Mouse (Mus musculus) hindlimb bud, embryonic 11.5 days (tissue): Measurements from ENCODE around the gene Rap1gap.

ENCODE experiments used
- DNase-seq: peaks from one replicate; pipeline ENCODE4 v3.0.0-alpha.2; 2012; ENCODE audit warnings: low read depth, low spot score; ENCODE audit errors: extremely low spot score

Gene Rap1gap

GRCm38 (mm10) chr4:137721563-137721962, 57.0 kb downstream of the Rap1gap start:
- DNase-seq, result no peak

GRCm38 (mm10) chr4:137722230-137722629, 57.7 kb downstream of the Rap1gap start:
- no peak for DNase-seq

GRCm38 (mm10) chr4:137722692-137723427, 58.3 kb downstream of the Rap1gap start:
- peak; percentile 52 for DNase-seq

- no peak for DNase-seq
These were observed 59.0 kb downstream of the Rap1gap start for GRCm38 (mm10) chr4:137723527-137723926.

GRCm38 (mm10) chr4:137724212-137724611, 59.7 kb downstream of the Rap1gap start:
- DNase-seq, result no peak

GRCm38 (mm10) chr4:137724766-137725165, 60.2 kb downstream of the Rap1gap start:
- DNase-seq, result no peak

- DNase-seq, result no peak
These were observed 61.1 kb downstream of the Rap1gap start for GRCm38 (mm10) chr4:137725541-137726145.

DNA sequence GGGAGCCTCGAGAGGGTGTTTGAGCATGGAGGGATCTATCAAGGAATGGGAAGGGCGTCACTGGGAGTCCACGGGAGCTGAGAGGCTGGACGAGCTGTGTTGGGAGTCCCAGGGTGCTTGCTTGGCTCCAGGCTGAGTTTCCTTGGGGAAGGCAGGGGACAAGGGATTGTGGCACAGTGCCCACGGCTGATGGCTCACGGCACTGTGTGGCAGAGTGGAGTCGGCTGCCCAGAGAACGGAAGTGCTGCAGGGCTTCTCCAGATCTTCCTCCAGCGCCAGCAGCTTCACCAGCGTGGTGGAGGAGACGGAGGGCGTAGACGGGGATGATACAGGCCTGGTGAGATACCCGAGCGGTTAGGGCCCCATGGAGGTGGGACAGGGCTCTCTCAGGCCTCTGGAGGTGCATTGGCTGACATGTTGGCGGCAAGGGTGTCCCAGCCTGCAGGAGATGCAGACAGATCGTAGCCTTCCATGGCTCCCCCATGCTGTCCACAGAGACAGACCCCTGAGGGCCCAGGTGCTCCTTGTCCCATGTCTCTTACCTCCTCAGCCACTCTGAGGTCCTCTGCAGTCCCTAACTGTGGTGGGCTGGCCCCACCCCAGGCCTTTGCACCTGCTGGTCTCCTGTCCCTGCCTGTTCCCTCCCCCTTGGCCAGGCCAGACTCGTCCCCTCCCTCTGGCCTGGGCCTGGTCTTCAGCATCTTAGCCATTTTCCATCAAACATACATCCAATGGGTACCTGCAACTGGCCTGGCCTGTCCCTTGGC, 62.4 kb downstream of the Rap1gap start:
- DNase-seq, result no peak

GRCm38 (mm10) chr4:137727506-137728187, 63.1 kb downstream of the Rap1gap start:
- no peak for DNase-seq

GRCm38 (mm10) chr4:137728399-137729154, 64.1 kb downstream of the Rap1gap start:
- DNase-seq, result no peak

DNA sequence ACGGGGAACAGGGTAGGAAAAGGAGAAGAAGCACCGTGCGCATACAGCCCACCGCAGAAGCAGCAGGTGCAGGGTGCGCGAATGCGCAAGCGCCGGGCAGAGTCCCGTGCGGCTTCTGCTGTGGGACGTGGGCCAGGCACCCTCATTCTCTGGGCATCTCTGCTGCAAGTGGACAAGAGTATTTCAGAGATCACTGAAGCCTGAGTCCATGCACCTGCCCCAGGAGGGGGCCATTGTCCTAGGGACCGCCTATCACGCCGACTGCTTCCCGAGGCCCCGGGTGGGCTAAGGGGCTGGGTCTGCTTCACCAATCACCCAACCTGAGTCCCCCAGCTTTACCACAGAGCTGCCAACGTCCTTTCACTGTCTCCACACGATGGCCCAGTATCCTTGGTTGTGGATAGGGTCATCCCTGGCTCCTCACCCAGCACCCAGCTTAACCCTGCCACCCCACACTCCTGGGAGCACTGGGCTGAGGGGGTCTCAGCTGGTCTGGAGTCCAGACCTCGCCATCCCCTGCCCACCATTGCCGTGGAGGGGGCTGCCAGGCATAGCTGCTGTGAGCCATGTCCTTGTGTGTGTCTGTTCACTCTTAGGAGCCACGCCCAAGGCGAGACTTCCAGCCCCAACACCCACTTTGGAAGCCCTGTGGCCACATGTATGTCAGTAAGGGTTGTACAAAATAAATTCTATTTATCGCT, 64.8 kb downstream of the Rap1gap start:
- no peak for DNase-seq

- DNase-seq, result peak; percentile 81
These were observed 65.6 kb downstream of the Rap1gap start for GRCm38 (mm10) chr4:137730134-137730533.

- no peak for DNase-seq
These were observed 66.2 kb downstream of the Rap1gap start for GRCm38 (mm10) chr4:137730757-137731156.

DNA sequence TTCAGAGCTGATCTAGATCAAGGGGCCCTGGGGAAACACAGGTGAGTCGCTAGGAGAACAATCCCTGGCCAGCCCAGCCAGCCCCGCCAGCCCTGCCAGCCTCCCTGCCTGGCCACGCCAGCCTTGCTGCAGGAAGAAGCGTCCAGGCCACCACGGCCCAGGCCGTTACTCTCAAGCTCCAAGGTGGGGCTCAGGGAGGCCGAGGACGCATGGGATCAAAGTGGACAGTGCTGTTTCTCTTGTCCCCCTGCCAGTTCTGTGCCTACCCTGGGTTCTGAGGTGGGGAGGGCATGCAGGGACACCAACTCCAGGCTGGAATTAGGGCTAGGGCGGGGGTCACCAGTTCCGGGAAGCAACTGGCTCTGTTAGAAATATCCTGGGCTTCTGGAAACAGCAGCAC, 67.4 kb downstream of the Rap1gap start:
- no peak for DNase-seq

DNA sequence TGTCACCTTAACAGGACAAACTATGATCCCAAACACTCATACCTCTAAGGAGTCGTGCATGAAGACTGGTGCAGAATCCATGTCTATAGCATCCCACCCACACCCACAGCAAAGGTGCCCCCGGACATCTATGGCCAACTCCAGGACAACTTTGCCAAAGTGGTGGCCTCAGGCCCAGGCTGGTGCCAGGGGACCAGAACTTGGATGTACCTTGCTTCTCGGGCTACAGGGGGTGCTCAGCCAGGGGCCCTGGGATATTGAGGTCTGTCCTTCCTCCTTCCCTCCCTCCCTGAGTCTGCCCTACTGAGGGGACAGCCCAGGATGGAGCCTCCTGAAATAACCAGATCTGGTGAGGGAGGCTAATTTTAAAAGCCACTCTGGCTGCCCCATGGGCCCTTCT, 67.8 kb downstream of the Rap1gap start:
- DNase-seq, result no peak

DNA sequence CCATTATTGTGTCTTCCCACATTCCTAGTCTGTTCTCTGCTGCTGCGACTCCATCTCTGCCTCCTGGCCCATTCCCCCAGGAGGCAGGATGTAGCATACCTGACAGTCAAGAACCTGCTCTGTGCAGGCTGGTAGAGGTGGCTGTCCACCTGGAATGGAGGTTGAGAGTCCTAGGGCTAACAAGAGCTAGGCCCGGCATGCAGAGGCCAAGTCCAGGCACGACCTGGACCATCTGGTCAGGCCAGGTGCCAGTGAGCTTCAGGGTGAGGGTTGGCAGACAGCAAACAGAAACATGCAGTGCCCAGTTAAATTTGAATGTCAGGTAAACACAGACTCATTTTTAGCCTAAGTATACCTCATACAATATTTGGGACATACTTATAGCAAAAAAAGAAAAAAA, 68.4 kb downstream of the Rap1gap start:
- no peak for DNase-seq

GRCm38 (mm10) chr4:137733459-137733858, 68.9 kb downstream of the Rap1gap start:
- DNase-seq, result no peak

DNA sequence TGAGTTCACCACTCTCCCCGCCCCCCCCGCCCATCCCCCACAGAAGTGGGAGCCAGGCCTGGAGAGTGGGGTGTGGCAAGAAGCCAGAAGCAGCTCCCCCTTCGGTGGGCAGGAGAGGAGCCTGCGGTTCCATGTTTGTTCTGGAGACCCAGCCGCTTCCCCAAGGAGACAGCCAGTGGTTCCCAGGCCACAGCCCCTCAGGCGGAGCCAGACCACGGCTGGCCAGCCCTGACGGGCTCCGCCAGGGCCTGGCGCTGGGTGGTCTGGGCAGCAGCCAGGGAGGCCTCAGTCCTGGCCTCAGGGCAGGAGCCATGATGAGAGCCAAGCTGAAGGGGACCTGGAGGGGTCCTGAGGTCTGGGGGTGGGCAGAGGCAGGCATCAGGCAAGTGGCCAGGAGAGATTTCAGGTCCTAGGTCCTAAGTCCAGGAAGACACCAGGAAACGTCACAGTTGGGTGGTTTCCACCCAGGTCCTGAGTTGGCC, 71.7 kb downstream of the Rap1gap start:
- DNase-seq, result no peak

DNA sequence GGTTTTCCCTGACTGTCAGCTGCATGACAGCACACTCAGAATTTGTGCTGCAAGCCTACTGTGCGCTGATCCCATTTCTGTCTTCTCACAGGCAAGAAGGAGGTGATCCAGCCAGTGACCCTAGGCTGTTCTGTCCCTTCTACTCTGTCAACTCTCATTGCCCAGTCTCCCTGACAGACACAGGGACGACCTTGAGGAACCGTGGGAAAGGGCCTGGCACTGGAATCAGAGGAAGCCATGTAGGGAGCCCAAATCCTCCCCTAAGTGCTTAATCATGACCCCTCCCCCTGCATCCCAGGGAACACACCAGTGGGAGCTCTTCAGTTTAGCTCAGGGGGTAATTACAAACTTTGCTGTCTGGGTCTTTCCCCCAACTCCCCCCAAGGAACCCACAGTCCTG, 73.2 kb downstream of the Rap1gap start:
- DNase-seq, result no peak
